ENCODE assay signal across 19 mouse cellular contexts in the genomic region with DNA sequence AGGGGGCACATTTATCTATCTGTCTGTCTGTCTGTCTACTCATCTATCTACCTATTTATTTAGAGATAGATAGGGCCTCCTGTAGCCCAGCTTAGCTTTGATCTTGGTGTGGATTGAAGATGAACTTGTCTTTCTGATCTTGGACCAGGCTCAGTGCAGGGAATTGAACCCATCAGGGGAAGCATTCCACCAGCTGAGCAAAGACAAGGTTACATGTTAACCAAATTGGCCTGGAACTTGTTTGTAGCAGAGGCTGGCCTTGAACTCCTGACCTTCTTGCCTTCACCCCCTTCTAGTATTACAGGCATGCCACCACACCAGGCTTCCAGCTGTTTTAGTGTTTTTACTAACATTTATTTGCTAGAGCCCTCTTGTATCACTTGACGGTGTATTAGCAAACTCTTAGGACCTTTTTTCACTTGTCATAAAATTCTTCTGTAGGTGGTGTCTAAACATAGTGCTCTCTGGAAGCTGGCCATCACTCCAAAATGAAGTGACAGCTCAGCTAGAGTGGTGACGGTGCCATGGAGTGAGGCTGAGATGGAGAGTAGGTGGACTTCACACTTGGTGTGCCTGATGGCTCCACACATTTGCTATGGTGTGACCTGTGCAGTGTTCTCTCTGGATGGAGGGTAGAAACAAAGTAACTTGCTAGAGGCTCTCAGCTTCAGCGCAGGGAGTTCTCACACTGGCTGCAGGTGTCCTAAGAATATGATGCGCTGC. TPM values are rescaled to one million over a fixed set of nuclear protein-coding genes. Genes with fewer than 3 reads are reported as not detected.
"Had no signal": no experiment of that assay in that cellular context is flagged by ENCODE, and none has a peak within 500 bp of the region (broad histone marks: within the 10 kb centered on the region; RNA-seq: fewer than 3 reads in every experiment).

No protein-coding gene starts in this region.

- H3K27ac ChIP-seq: kidney, postnatal 0 days; limb, embryonic 13.5 days; midbrain, embryonic 10.5 days; neural tube, embryonic 15.5 days; stomach, embryonic 15.5 days had no signal

- ATAC-seq: lung, postnatal 0 days had no signal

- H3K27me3 ChIP-seq: limb, embryonic 13.5 days; neural tube, embryonic 15.5 days; stomach, embryonic 15.5 days had no signal

- H3K4me3 ChIP-seq: limb, embryonic 13.5 days; midbrain, embryonic 10.5 days; myocyte; neural tube, embryonic 15.5 days; stomach, embryonic 15.5 days had no signal

- H3K9ac ChIP-seq: limb, embryonic 13.5 days; neural tube, embryonic 15.5 days; stomach, embryonic 15.5 days had no signal

- H3K9me3 ChIP-seq: limb, embryonic 13.5 days; midbrain, embryonic 10.5 days; neural tube, embryonic 15.5 days; stomach, embryonic 15.5 days had no signal

- H3K4me2 ChIP-seq: limb, embryonic 13.5 days; neural tube, embryonic 15.5 days; stomach, embryonic 15.5 days had no signal

- DNase-seq: kidney, adult 11 months; kidney, adult 9 months; kidney, postnatal 36 days; left cerebral cortex, postnatal 4 days; lung, adult 2 months; lung, postnatal 36 days; midbrain, embryonic 14.5 days; thymus, adult 18-20 months; thymus, postnatal 14 days had no signal

- H3K4me1 ChIP-seq: midbrain, embryonic 10.5 days; neural tube, embryonic 15.5 days; stomach, embryonic 15.5 days had no signal

RNA-seq across cellular contexts. Expression of gene C1qtnf9, which starts 28.8 kb away (rescaled TPM):
- total RNA-seq: left cerebral cortex, postnatal 10 days; megakaryocyte progenitor cell, adult 5-6 weeks had no signal
- polyA plus RNA-seq: midbrain, embryonic 14.5 days; myocyte; neural tube, embryonic 11.5 days had no signal
